Mouse (Mus musculus) liver, embryonic 12.5 days (tissue): ENCODE measurements around the gene Eif4a2. TPM values are rescaled to one million over a fixed set of nuclear protein-coding genes. Genes with fewer than 3 reads are reported as not detected.
"Not testable (repeated sequence)": the region's sequence is repeated elsewhere in the genome, so short reads cannot be mapped to it uniquely, and the experiment has no call there.

Experiments used
- ATAC-seq: fragments of 200-750 bp; cut with Nextera tagmentation; 2 replicates; pipeline ENCODE4 v1.8.0; 2017; ENCODE audit warnings: moderate number of reproducible peaks, mild to moderate bottlenecking, moderate library complexity
- H3K27ac ChIP-seq: fragments of 300-500 bp; sonication (generic); 2 replicates; pipeline ENCODE4 v1.5.1; 2016; ENCODE audit warnings: mild to moderate bottlenecking
- H3K27me3 ChIP-seq: fragments of 300-500 bp; sonication (generic); replicated peaks from 2 replicates; pipeline ENCODE4 v1.6.1; 2016; ENCODE audit warnings: mild to moderate bottlenecking, moderate library complexity
- H3K36me3 ChIP-seq: fragments of 300-500 bp; sonication (generic); 2 replicates; pipeline ENCODE4 v1.6.1; 2016; ENCODE audit warnings: mild to moderate bottlenecking, moderate library complexity
- H3K4me1 ChIP-seq: fragments of 300-500 bp; sonication (generic); 2 replicates; pipeline ENCODE4 v1.6.1; 2016
- H3K4me2 ChIP-seq: fragments of 300-500 bp; sonication (generic); 2 replicates; pipeline ENCODE4 v1.6.1; 2016; ENCODE audit warnings: mild to moderate bottlenecking, moderate library complexity
- H3K4me3 ChIP-seq: fragments of 300-500 bp; sonication (generic); 2 replicates; pipeline ENCODE4 v1.5.1; 2016; ENCODE audit warnings: mild to moderate bottlenecking, moderate library complexity
- H3K9ac ChIP-seq: fragments of 300-500 bp; sonication (generic); 2 replicates; pipeline ENCODE4 v1.6.1; 2016; ENCODE audit warnings: mild to moderate bottlenecking, moderate library complexity
- H3K9me3 ChIP-seq: fragments of 300-500 bp; sonication (generic); replicated peaks from 2 replicates; pipeline ENCODE4 v1.6.1; 2016; ENCODE audit warnings: mild to moderate bottlenecking, moderate library complexity
- WGBS: fragments of 180-500 bp; shearing (Covaris S2); methylation state at CpG from one replicate; pipeline ENCODE4 v1.1.7; 2016; ENCODE audit not compliant: insufficient replicate concordance; 5-methylcytosine and 5-hydroxymethylcytosine counted together
- polyA plus RNA-seq: library from polyadenylated mRNA; unstranded; fragments of >200 nt; fragmentation: Nextera tagmentation; extraction: Ambion mirVana; gene quantifications from 2 replicates; pipeline ENCODE4 v1.2.1, GENCODE M21; 2016

Gene Eif4a2
- polyA plus RNA-seq, 1 experiment from 2014 or later: 102 TPM

GRCm38 (mm10) chr16:23096886-23097285 lies 10.4 kb upstream of the Eif4a2 start:
- H3K36me3 ChIP-seq, ATAC-seq, H3K9me3 ChIP-seq, H3K9ac ChIP-seq, H3K4me3 ChIP-seq, H3K27me3 ChIP-seq, H3K27ac ChIP-seq, H3K4me2 ChIP-seq: not testable (repeated sequence)
- peaks cover 20% of the 10 kb centered on the region for H3K4me1 ChIP-seq
- WGBS: 73% methylated on average over 1 of the region's 1 CpGs

GRCm38 (mm10) chr16:23097290-23098104 lies 9.7 kb upstream of the Eif4a2 start:
- peaks cover 24% of the 10 kb centered on the region for H3K4me1 ChIP-seq
- not testable (repeated sequence) for H3K4me3 ChIP-seq, H3K36me3 ChIP-seq, ATAC-seq, H3K27ac ChIP-seq, H3K9ac ChIP-seq, H3K4me2 ChIP-seq, H3K9me3 ChIP-seq, H3K27me3 ChIP-seq
- 74% methylated on average over 8 of the region's 8 CpGs for WGBS

- H3K27me3 ChIP-seq, H3K27ac ChIP-seq, H3K36me3 ChIP-seq, H3K4me2 ChIP-seq, H3K9me3 ChIP-seq, H3K9ac ChIP-seq, H3K4me3 ChIP-seq, ATAC-seq: not testable (repeated sequence)
- WGBS: 90% methylated on average over 1 of the region's 1 CpGs
- peaks cover 30% of the 10 kb centered on the region for H3K4me1 ChIP-seq
These were observed 9.2 kb upstream of the Eif4a2 start for GRCm38 (mm10) chr16:23098105-23098452.

DNA sequence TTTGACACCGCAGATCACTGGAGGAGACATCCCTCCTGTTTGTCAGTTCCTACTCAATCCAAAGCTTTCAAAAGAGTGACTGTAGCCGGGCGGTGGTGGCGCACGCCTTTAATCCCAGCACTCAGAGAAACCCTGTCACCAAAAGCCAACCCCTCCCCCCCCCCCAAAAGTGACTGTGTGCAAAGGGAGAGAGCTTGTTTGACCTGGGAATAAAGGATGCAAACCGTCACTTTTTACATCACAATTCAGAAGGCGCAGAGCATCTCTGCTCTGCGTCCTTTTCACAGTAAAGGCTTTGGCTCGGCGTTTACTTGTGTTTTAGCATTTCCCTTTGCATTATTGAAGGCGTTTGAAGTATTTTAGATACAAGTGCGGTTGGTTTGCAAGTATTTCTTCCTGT lies 7.6 kb upstream of the Eif4a2 start:
- H3K27ac ChIP-seq: no peak overlapping the region
- 25% methylated on average over 12 of the region's 12 CpGs for WGBS
- H3K4me1 ChIP-seq: peaks cover 40% of the 10 kb centered on the region
- H3K9me3 ChIP-seq: no peaks in the 10 kb centered on the region
- H3K4me2 ChIP-seq: peak overlapping the region; percentile 54
- ATAC-seq: no peak
- peak overlapping the region; percentile 38 for H3K4me3 ChIP-seq
- H3K27me3 ChIP-seq: no peaks in the 10 kb centered on the region; the same call in 1 of the 2 replicates
- H3K9ac ChIP-seq: peak overlapping the region; percentile 5
- H3K36me3 ChIP-seq: no peaks in the 10 kb centered on the region

DNA sequence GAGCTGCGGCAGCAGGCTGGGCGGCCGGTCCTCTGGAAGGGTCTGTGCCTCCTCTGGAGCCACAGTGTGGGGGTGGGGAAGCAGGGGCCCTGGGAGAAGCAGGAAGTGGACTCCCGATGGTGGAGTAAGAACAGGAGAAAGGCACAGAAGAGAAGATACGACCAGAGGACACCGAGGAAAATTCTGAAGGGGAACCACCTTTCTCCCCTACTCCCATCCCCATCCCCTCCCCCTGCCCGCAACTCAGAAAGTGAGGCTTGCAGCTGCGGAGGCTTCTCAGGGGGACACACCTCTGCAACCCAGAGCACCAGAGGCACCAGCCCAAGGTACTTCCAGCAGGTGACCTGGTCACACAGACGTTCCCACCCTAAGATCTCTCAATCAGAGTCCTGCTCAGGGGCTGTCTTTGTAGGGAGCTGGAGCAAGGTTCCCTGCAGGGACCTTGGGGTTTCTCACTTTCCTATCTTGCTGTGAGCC lies 7.1 kb upstream of the Eif4a2 start:
- H3K27ac ChIP-seq: peak overlapping the region; percentile 23; the same call in 1 of the 2 replicates
- H3K27me3 ChIP-seq: no peaks in the 10 kb centered on the region; the same call in 1 of the 2 replicates
- H3K9ac ChIP-seq: peak overlapping the region; percentile 5
- peaks cover 40% of the 10 kb centered on the region for H3K4me1 ChIP-seq
- H3K36me3 ChIP-seq: no peaks in the 10 kb centered on the region
- peak; percentile 29; the same call in 1 of the 2 replicates for ATAC-seq
- 5% methylated on average over 9 of the region's 9 CpGs for WGBS
- peak overlapping the region; percentile 54 for H3K4me2 ChIP-seq
- peak overlapping the region; percentile 38 for H3K4me3 ChIP-seq
- H3K9me3 ChIP-seq: no peaks in the 10 kb centered on the region

DNA sequence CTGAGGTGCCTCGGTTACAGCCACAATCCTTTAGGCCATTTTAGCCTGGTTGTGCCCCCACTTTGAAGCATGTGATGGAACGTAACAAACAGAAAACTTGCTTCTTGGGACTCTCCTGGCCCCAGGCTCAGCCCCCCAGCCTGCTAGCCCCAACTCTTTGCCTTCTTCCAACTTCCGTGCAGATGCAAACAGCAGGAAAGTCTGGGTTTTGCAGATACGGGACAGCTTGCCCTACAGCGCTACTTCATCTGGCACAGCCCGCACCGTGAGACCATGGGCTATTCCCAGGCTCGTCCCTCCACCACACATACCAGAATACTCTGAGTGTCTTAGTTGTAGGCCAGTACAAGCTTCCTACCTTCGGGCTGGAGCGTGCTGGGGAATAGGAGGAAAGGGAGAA lies 6.6 kb upstream of the Eif4a2 start:
- Histone ChIP-seq H3K27me3 (no peaks in the 10 kb centered on the region; the same call in 1 of the 2 replicates), H3K9ac (peak overlapping the region; percentile 5), H3K36me3 (no peaks in the 10 kb centered on the region), H3K4me3 (peak overlapping the region; percentile 38), H3K4me1 (peaks cover 40% of the 10 kb centered on the region), H3K27ac (peak overlapping the region; percentile 23; the same call in 1 of the 2 replicates), H3K4me2 (peak overlapping the region; percentile 54), H3K9me3 (no peaks in the 10 kb centered on the region)
- WGBS: 8% methylated on average over 10 of the region's 10 CpGs
- peak; percentile 46; the same call in 1 of the 2 replicates for ATAC-seq

GRCm38 (mm10) chr16:23102340-23103037 lies 4.8 kb upstream of the Eif4a2 start:
- peak overlapping the region; percentile 83 for H3K4me2 ChIP-seq
- H3K36me3 ChIP-seq: no peaks in the 10 kb centered on the region
- ATAC-seq: no peak
- peak overlapping the region; percentile 71 for H3K27ac ChIP-seq
- H3K27me3 ChIP-seq: no peaks in the 10 kb centered on the region; the same call in 1 of the 2 replicates
- WGBS: 2% methylated on average over 15 of the region's 15 CpGs
- peak overlapping the region; percentile 59 for H3K4me3 ChIP-seq
- H3K9me3 ChIP-seq: no peaks in the 10 kb centered on the region
- peak overlapping the region; percentile 71 for H3K9ac ChIP-seq
- peaks cover 45% of the 10 kb centered on the region for H3K4me1 ChIP-seq

- no peaks in the 10 kb centered on the region; the same call in 1 of the 2 replicates for H3K27me3 ChIP-seq
- peak overlapping the region; percentile 71 for H3K9ac ChIP-seq
- H3K27ac ChIP-seq: peak overlapping the region; percentile 71
- peak overlapping the region; percentile 83 for H3K4me2 ChIP-seq
- H3K36me3 ChIP-seq: peaks cover 3% of the 10 kb centered on the region
- no peaks in the 10 kb centered on the region for H3K9me3 ChIP-seq
- no peak for ATAC-seq
- WGBS: 22% methylated on average over 17 of the region's 17 CpGs
- H3K4me1 ChIP-seq: peaks cover 45% of the 10 kb centered on the region
- H3K4me3 ChIP-seq: peak overlapping the region; percentile 59
These were observed 4.1 kb upstream of the Eif4a2 start for GRCm38 (mm10) chr16:23103038-23103745.

DNA sequence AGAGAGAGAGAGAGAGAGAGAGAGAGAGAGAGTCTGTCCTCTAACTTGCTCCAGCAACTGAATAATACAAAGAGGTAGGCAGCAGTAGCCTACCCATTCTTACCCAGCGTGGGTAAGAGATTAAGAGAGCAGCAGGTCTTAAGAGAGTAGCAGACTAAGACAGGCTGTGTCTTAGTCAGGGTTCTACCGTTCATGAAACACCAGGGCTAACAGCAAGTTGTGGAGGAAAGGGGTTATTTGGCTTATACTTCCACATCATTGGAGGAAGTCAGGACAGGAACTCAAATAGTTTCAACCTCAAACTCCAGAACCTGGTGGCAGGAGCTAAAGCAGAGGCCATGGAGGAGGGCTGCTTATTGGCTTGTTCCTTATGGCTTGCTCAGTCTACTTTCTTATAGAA lies 3.4 kb upstream of the Eif4a2 start:
- H3K27ac ChIP-seq: no peak overlapping the region
- H3K27me3 ChIP-seq: no peaks in the 10 kb centered on the region; the same call in 1 of the 2 replicates
- H3K4me3 ChIP-seq: no peak overlapping the region
- no peak overlapping the region for H3K4me2 ChIP-seq
- H3K36me3 ChIP-seq: peaks cover 9% of the 10 kb centered on the region
- peaks cover 45% of the 10 kb centered on the region for H3K4me1 ChIP-seq
- ATAC-seq: no peak
- WGBS: 40% methylated on average over 2 of the region's 2 CpGs
- no peak overlapping the region for H3K9ac ChIP-seq
- H3K9me3 ChIP-seq: no peaks in the 10 kb centered on the region

GRCm38 (mm10) chr16:23106121-23106520 lies 1.1 kb upstream of the Eif4a2 start:
- Histone ChIP-seq H3K9me3 (no peaks in the 10 kb centered on the region), H3K27me3 (no peaks in the 10 kb centered on the region), H3K9ac (no peak overlapping the region), H3K4me3 (no peak overlapping the region), H3K36me3 (peaks cover 32% of the 10 kb centered on the region), H3K4me2 (peak overlapping the region; percentile 81), H3K4me1 (peaks cover 47% of the 10 kb centered on the region), H3K27ac (no peak overlapping the region)
- 64% methylated on average over 7 of the region's 7 CpGs for WGBS
- ATAC-seq: no peak

GRCm38 (mm10) chr16:23107946-23108759 lies 909 bp downstream of the Eif4a2 start:
- no peaks in the 10 kb centered on the region for H3K27me3 ChIP-seq
- peak overlapping the region; percentile 99 for H3K9ac ChIP-seq
- peak overlapping the region; percentile 95 for H3K27ac ChIP-seq
- peak overlapping the region; percentile 97 for H3K4me3 ChIP-seq
- H3K4me2 ChIP-seq: peak overlapping the region; percentile 81
- peak; percentile 79 for ATAC-seq
- no peaks in the 10 kb centered on the region for H3K9me3 ChIP-seq
- peaks cover 41% of the 10 kb centered on the region for H3K4me1 ChIP-seq
- H3K36me3 ChIP-seq: peaks cover 52% of the 10 kb centered on the region
- under 1% methylated on average over 52 of the region's 52 CpGs for WGBS
